Mouse (Mus musculus): ENCODE measurements at regions not wholly inside any gene's neighbourhood (a gene's known extent, or its start where the extent isn't known, plus 50 kb on each side); places are given as distances from the start of the nearest gene placed in this dataset.

GRCm38 (mm10) chr6:49559112-49559511 is 163.7 kb downstream of the Stk31 start:
- TF ChIP-seq CTCF (IDR thresholded peaks at IDR 0.05) (no peak), EP300 (IDR thresholded peaks at IDR 0.05) (no peak)

Data from lung, postnatal 0 days (tissue).